ENCODE assay signal across 20 mouse cellular contexts in genomic region chr7:28838331-28838730, GRCm38 (mm10). TPM values are rescaled to one million over a fixed set of nuclear protein-coding genes. Genes with fewer than 3 reads are reported as not detected.
A peak's percentile ranks its signal among the peaks of the same experiment; 100 is the strongest.
DNase-seq lines count a peak whose midpoint lies in the region; ATAC-seq lines count a peak whose summit lies in the region.
"Had no signal": no experiment of that assay in that cellular context is flagged by ENCODE, and none has a peak within 500 bp of the region (broad histone marks: within the 10 kb centered on the region; RNA-seq: fewer than 3 reads in every experiment).

No protein-coding gene starts in this region.

- ATAC-seq in limb, embryonic 15.5 days (ENCODE audit: insufficient number of reproducible peaks, low FRiP score, low TSS enrichment, low read depth), result peak; percentile 45; the same call in 1 of the 2 replicates
- ATAC-seq in megakaryocyte, adult 5-6 weeks (ENCODE audit: poor library complexity, severe bottlenecking), result peak; percentile 97
- no peak for ATAC-seq in midbrain, embryonic 13.5 days
- ATAC-seq: CD4-positive, CD25-positive, alpha-beta regulatory T cell, adult 4 months; forebrain, embryonic 13.5 days; midbrain, embryonic 16.5 days had no signal

- DNase-seq in limb, embryonic 10.5 days (ENCODE audit: low spot score), result no peak
- DNase-seq in 416B (ENCODE audit: low read depth) (peak; percentile 83), adipocyte (ENCODE audit: low spot score) (peak; percentile 27)
- no peak for DNase-seq in layer of hippocampus, adult 18-20 months (ENCODE audit: low spot score in 2 of 2)
- no peak for DNase-seq in layer of hippocampus, adult 9-10 months (ENCODE audit: low spot score)
- DNase-seq: cerebellum, postnatal 36 days; kidney, adult 11 months; kidney, postnatal 14 days; layer of hippocampus, postnatal 36 days; thymus, postnatal 14 days had no signal

- 59% methylated on average over 9 of the region's 9 CpGs for WGBS in limb, embryonic 15.5 days
- 79% methylated on average over 9 of the region's 9 CpGs for WGBS in limb, embryonic 10.5 days
- WGBS in midbrain, embryonic 13.5 days, result 87% methylated on average over 9 of the region's 9 CpGs

- H3K27me3 ChIP-seq in limb, embryonic 15.5 days, result no peaks in the 10 kb centered on the region
- H3K27me3 ChIP-seq in limb, embryonic 10.5 days (ENCODE audit: low read depth, poor library complexity, severe bottlenecking), result no peaks in the 10 kb centered on the region
- no peaks in the 10 kb centered on the region for H3K27me3 ChIP-seq in midbrain, embryonic 13.5 days
- H3K27me3 ChIP-seq: embryonic facial prominence, embryonic 13.5 days; forebrain, embryonic 13.5 days; limb, embryonic 13.5 days; neural tube, embryonic 12.5 days had no signal

- H3K4me2 ChIP-seq in limb, embryonic 15.5 days, result no peak overlapping the region
- H3K4me2 ChIP-seq in midbrain, embryonic 13.5 days (replicated peaks), result no peak overlapping the region
- H3K4me2 ChIP-seq: embryonic facial prominence, embryonic 13.5 days; forebrain, embryonic 13.5 days; limb, embryonic 13.5 days; neural tube, embryonic 12.5 days had no signal

- 0 out of 2 replicates have a peak overlapping the region, but pooled peaks have one; percentile 27 for H3K27ac ChIP-seq in limb, embryonic 15.5 days
- no peak overlapping the region for H3K27ac ChIP-seq in limb, embryonic 10.5 days
- H3K27ac ChIP-seq in midbrain, embryonic 13.5 days, result no peak overlapping the region
- H3K27ac ChIP-seq: embryonic facial prominence, embryonic 13.5 days; forebrain, embryonic 13.5 days; hindbrain, embryonic 10.5 days; limb, embryonic 13.5 days; neural tube, embryonic 12.5 days had no signal

- H3K4me1 ChIP-seq in limb, embryonic 15.5 days, result no peaks in the 10 kb centered on the region
- no peaks in the 10 kb centered on the region; the same call in 1 of the 2 replicates for H3K4me1 ChIP-seq in limb, embryonic 10.5 days
- no peaks in the 10 kb centered on the region for H3K4me1 ChIP-seq in midbrain, embryonic 13.5 days (replicated peaks)
- H3K4me1 ChIP-seq: embryonic facial prominence, embryonic 13.5 days; forebrain, embryonic 13.5 days; hindbrain, embryonic 10.5 days; limb, embryonic 13.5 days; neural tube, embryonic 12.5 days had no signal

- H3K36me3 ChIP-seq in limb, embryonic 15.5 days, result no peaks in the 10 kb centered on the region
- no peaks in the 10 kb centered on the region for H3K36me3 ChIP-seq in limb, embryonic 10.5 days
- H3K36me3 ChIP-seq in midbrain, embryonic 13.5 days, result no peaks in the 10 kb centered on the region
- H3K36me3 ChIP-seq: embryonic facial prominence, embryonic 13.5 days; hindbrain, embryonic 10.5 days; limb, embryonic 13.5 days; neural tube, embryonic 12.5 days had no signal

- H3K9ac ChIP-seq in limb, embryonic 15.5 days, result no peak overlapping the region
- H3K9ac ChIP-seq in midbrain, embryonic 13.5 days (replicated peaks), result no peak overlapping the region
- H3K9ac ChIP-seq: embryonic facial prominence, embryonic 13.5 days; forebrain, embryonic 13.5 days; limb, embryonic 13.5 days; neural tube, embryonic 12.5 days had no signal

- H3K4me3 ChIP-seq in limb, embryonic 15.5 days, result no peak overlapping the region
- no peak overlapping the region for H3K4me3 ChIP-seq in limb, embryonic 10.5 days
- H3K4me3 ChIP-seq in midbrain, embryonic 13.5 days (replicated peaks), result no peak overlapping the region
- H3K4me3 ChIP-seq: embryonic facial prominence, embryonic 13.5 days; forebrain, embryonic 13.5 days; hindbrain, embryonic 10.5 days; limb, embryonic 13.5 days; neural tube, embryonic 12.5 days had no signal

- no peaks in the 10 kb centered on the region for H3K9me3 ChIP-seq in limb, embryonic 15.5 days
- H3K9me3 ChIP-seq in limb, embryonic 10.5 days (replicated peaks), result no peaks in the 10 kb centered on the region
- H3K9me3 ChIP-seq in midbrain, embryonic 13.5 days, result no peaks in the 10 kb centered on the region
- H3K9me3 ChIP-seq: embryonic facial prominence, embryonic 13.5 days; forebrain, embryonic 13.5 days; hindbrain, embryonic 10.5 days; limb, embryonic 13.5 days; neural tube, embryonic 12.5 days had no signal

RNA-seq across cellular contexts. Expression of gene Lgals4, which starts 4.7 kb away (rescaled TPM):
- 11.6 and 13.8 TPM in 2 replicates for polyA plus RNA-seq in limb, embryonic 15.5 days (2015; fragmentation: Nextera tagmentation; extraction: Ambion mirVana)
- polyA plus RNA-seq in limb, embryonic 10.5 days (2016; fragmentation: Nextera tagmentation; extraction: Ambion mirVana), result 2.7 and 4.1 TPM in 2 replicates
- 3.1 and 13.4 TPM in 2 replicates for total RNA-seq in megakaryocyte, adult 5-6 weeks (2015)
- 5.2 and 5.9 TPM in 2 replicates for total RNA-seq in megakaryocyte, adult 5-6 weeks (2017)
- total RNA-seq in layer of hippocampus, adult 18-20 months (2021), result 1 to 10 TPM; 3.5 to 5.6 TPM
- polyA plus RNA-seq in midbrain, embryonic 13.5 days (2015; fragmentation: Nextera tagmentation; extraction: Ambion mirVana), result 4.5 and 5.8 TPM in 2 replicates

RNA-seq across cellular contexts. Expression of gene Ech1, which starts 13.3 kb away (rescaled TPM):
- polyA plus RNA-seq in limb, embryonic 15.5 days (2015; fragmentation: Nextera tagmentation; extraction: Ambion mirVana), result 217 and 232 TPM in 2 replicates
- polyA plus RNA-seq in limb, embryonic 10.5 days (2016; fragmentation: Nextera tagmentation; extraction: Ambion mirVana), result 69.1 and 90.7 TPM in 2 replicates
- 119 TPM in 2 replicates for total RNA-seq in megakaryocyte, adult 5-6 weeks (2015)
- 78.8 and 82.8 TPM in 2 replicates for total RNA-seq in megakaryocyte, adult 5-6 weeks (2017)
- 10 to 100 TPM; 63.1 to 71.0 TPM for total RNA-seq in layer of hippocampus, adult 18-20 months (2021)
- polyA plus RNA-seq in midbrain, embryonic 13.5 days (2015; fragmentation: Nextera tagmentation; extraction: Ambion mirVana), result 69.4 and 71.6 TPM in 2 replicates

RNA-seq across cellular contexts. Expression of gene Lgals7, which starts 25.3 kb away (rescaled TPM):
- 171 and 257 TPM in 2 replicates for polyA plus RNA-seq in limb, embryonic 15.5 days (2015; fragmentation: Nextera tagmentation; extraction: Ambion mirVana)
- polyA plus RNA-seq in limb, embryonic 10.5 days (2016; fragmentation: Nextera tagmentation; extraction: Ambion mirVana), result 0.41 and 0.73 TPM in 2 replicates
- not detected in 2 replicates for total RNA-seq in megakaryocyte, adult 5-6 weeks (2015)
- not detected in 2 replicates for total RNA-seq in megakaryocyte, adult 5-6 weeks (2017)
- total RNA-seq in layer of hippocampus, adult 18-20 months (2021), result not detected
- polyA plus RNA-seq in midbrain, embryonic 13.5 days (2015; fragmentation: Nextera tagmentation; extraction: Ambion mirVana), result 8.5 and 9.8 TPM in 2 replicates
- total RNA-seq: layer of hippocampus, postnatal 36 days had no signal

RNA-seq across cellular contexts. Expression of gene Hnrnpl, which starts 30.0 kb away (rescaled TPM):
- 201 and 221 TPM in 2 replicates for polyA plus RNA-seq in limb, embryonic 15.5 days (2015; fragmentation: Nextera tagmentation; extraction: Ambion mirVana)
- 335 and 336 TPM in 2 replicates for polyA plus RNA-seq in limb, embryonic 10.5 days (2016; fragmentation: Nextera tagmentation; extraction: Ambion mirVana)
- total RNA-seq in megakaryocyte, adult 5-6 weeks (2015), result 275 and 307 TPM in 2 replicates
- 187 and 291 TPM in 2 replicates for total RNA-seq in megakaryocyte, adult 5-6 weeks (2017)
- total RNA-seq in layer of hippocampus, adult 18-20 months (2021), result 100 to 1,000 TPM; 407 to 414 TPM
- polyA plus RNA-seq in midbrain, embryonic 13.5 days (2015; fragmentation: Nextera tagmentation; extraction: Ambion mirVana), result 238 and 239 TPM in 2 replicates

RNA-seq across cellular contexts. Expression of gene Capn12, which starts 42.9 kb away (rescaled TPM):
- polyA plus RNA-seq in limb, embryonic 15.5 days (2015; fragmentation: Nextera tagmentation; extraction: Ambion mirVana), result 0.97 and 1.3 TPM in 2 replicates
- 0.44 and 0.48 TPM in 2 replicates for polyA plus RNA-seq in limb, embryonic 10.5 days (2016; fragmentation: Nextera tagmentation; extraction: Ambion mirVana)
- not detected in 2 replicates for total RNA-seq in megakaryocyte, adult 5-6 weeks (2015)
- not detected in 2 replicates for total RNA-seq in megakaryocyte, adult 5-6 weeks (2017)
- total RNA-seq in layer of hippocampus, adult 18-20 months (2021), result under 1 TPM; 0.50 to 0.76 TPM
- polyA plus RNA-seq in midbrain, embryonic 13.5 days (2015; fragmentation: Nextera tagmentation; extraction: Ambion mirVana), result 0.62 and 0.70 TPM in 2 replicates
- polyA plus RNA-seq: CD4-positive, CD25-positive, alpha-beta regulatory T cell, adult 4 months; hindbrain, embryonic 10.5 days had no signal

Comparison
In these comparisons a context has a peak if more than half of its experiments do, and no peak if none do; other contexts are left out.
1. RNA of gene Lgals7, which starts 25.3 kb away (polyA plus RNA-seq): 171 to 257 TPM in limb, embryonic 15.5 days; 8.5 to 9.8 TPM in midbrain, embryonic 13.5 days and 0.41 to 0.73 TPM in limb, embryonic 10.5 days; every median in the first group is over 10 times any median in the second.
2. DNase-seq: peak in 416B (single experiment) and adipocyte (single experiment); none in limb, embryonic 10.5 days (single experiment), layer of hippocampus, adult 18-20 months (0 of 2) and layer of hippocampus, adult 9-10 months (single experiment).